Mouse (Mus musculus) adrenal gland, postnatal 25 days (tissue): ENCODE measurements at regions not wholly inside any gene's neighbourhood (a gene's known extent, or its start where the extent isn't known, plus 50 kb on each side); places are given as distances from the start of the nearest gene placed in this dataset.
A peak's percentile ranks its signal among the peaks of the same experiment; 100 is the strongest.

Experiments used
- DNase-seq: peaks from one replicate; pipeline ENCODE4 v3.0.0; 2021; ENCODE audit warnings: mixed read lengths

DNA sequence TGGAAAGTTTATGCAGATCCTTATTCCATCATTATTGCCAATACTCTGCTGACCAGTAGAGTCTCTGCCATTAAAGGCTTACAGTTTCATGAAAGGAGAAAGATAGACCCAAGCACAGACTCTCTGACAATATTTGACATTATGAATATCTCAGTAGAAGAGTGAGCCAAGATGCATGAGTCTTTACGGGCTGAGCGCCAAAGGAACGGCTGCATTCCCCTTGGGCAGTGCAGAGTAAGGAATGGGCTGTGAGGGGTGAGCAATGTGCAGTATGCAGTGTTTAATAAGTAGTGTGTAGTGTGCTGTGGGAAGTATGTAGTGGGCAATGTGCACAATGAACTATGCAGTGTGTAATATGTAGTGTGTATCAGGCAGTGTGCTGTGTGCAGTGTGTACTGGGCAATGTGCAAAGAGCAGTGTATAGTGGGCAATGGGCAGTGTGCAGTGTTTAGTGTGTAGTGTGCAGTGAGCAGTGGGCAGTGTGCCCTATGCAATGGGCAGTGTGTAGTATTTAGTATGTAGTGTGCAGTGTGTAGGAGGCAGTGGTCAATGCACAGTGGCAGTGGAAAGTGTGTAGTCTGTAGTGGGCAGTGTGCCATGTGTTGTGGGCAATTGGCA lies 671.8 kb downstream of the 5730522E02Rik start:
- peak; percentile 27 for DNase-seq

DNA sequence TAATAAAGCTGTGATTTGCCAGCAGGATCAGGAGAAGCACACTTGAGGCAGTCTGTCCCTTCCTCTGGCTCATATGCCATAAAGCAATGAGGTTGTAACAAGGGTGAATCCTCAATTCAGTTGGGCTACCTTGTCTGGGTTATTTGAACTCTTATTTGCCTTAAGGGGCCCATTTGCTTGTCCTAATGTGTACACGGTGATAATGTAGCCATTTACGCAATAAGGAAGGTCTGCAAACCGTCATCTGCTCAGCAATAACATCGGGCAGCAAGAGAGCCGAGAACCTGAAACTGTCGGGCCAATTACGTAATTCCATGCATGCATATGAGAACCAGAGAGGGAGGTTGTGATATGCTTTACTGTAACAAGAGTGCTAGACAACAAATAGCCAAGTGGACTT lies 674.5 kb downstream of the 5730522E02Rik start:
- DNase-seq = no peak

DNA sequence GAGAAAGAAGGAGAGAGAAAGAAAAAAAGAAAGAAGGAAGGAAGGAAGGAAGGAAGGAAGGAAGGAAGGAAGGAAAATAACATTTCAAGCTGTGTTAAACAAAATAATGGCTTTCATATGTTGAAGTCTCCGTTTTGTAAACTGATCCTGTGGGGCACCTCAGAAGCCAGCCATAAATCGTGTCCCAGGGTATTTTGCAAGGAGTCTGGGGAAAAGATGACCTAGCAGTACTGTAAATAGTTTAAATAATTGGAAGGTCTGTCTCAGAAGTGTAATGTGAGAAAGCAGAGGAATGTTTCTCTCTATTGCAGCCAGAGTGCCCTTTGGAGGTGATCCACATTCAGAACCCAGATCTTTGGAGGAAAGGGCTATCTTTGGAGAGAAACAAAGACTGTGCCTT lies 677.5 kb downstream of the 5730522E02Rik start:
- DNase-seq = no peak

DNA sequence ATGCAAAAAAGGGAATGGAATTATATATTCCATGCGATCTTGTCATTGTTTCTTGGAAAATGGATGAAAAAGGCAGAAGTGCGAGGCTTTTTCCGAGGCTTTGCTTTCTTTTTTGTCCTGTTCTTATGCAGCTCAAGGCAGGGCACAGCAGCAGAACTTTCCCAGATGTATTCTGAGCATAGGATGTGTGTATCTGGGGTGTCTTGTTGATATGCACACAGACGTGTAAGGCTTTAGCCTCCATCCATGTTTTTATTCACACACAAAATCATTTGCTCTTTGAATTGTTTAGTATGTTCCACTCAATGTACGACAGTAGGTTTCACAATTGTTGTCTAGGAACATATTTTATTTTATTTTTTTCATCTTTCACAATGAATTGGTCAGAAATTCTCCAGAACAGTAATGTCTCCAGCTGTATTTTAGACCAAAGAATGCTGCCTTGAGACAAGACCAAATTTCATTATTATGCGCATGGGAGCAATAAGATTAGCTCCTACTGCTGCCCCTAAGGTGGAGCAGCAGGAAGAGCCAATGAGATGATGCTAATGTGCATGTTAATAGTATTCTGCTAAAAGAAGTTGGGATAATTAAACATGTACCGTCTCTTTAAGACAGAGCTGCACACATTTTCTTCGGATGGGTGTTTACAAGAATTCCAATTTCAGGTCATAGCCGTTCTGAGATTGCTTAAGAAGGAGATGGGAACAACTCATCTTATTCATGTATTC lies 678.7 kb downstream of the 5730522E02Rik start:
- DNase-seq = no peak

DNA sequence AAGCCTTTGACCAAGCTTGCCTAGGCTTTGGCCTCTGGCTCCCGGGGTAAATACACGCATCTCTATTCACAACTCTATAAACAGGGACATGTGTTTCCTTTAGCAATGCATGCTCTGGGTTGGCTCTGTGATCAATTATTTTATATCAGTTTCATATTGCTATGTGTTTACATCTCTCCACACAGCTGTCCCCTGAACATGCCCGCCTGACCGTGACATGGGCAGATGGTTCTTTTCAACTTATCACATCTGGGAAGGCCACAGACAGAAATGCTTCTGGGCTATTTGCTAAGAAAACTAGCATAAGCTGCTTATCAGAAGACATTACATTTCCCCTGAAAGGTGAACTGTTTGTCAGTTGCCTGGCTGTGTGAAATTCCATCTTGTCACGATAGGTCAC lies 682.5 kb downstream of the 5730522E02Rik start:
- no peak for DNase-seq

DNA sequence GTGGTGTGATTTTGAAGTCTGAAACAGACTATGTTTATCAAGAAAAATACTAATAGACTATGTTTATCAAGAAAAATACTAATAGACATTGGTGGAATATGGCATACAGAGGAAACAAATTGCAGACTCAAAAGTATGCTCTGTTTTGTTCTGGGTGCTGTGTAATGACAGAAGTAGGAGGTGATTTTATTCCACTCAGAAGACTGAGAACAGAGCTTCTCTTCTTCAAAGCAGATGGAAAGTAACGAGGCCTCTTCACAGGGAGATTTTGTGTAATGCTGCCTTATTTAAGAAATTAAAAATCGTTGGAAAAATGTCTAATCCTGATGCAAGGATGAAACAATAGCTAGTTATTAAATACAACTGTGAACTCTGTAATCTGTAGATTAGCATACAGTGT lies 691.7 kb downstream of the 5730522E02Rik start:
- DNase-seq = no peak

DNA sequence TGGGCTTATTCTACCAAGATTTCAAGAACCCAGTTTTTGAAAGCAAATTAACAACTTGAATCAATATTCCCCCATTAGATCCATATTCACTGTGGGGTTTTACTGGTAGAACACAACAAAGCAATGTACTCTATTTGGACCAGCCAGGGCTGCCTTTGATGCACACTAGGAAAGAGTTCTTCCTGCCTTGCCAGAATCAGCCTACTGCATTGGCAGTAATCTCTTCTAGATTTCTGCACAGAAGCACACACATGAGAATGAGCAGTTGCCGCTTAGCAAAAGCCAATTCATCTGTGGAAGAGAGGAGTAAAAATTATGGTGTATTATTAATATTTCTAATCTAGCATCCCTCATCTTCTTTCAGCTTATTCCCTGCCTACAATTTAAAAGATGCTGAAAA lies 692.4 kb downstream of the 5730522E02Rik start:
- DNase-seq = no peak

DNA sequence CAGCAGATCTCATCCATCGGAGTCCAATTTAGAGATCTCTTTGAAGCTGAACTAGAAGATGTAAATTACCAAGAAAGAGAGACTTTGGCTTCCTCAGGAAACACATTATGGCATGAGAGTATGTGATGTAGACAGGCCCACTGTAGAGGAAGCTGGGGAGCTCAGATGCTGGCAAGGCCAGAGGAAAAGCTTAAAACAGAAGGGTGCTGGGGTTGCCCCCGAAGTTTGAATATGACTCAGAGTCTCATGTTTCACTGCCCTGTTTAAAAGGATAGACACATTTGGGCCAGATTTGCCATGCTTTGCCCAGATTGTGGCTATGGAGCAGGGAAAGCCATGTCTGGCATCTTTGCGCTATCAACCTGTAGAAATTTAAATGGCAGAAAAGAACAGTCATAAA lies 705.1 kb downstream of the 5730522E02Rik start:
- DNase-seq = no peak

DNA sequence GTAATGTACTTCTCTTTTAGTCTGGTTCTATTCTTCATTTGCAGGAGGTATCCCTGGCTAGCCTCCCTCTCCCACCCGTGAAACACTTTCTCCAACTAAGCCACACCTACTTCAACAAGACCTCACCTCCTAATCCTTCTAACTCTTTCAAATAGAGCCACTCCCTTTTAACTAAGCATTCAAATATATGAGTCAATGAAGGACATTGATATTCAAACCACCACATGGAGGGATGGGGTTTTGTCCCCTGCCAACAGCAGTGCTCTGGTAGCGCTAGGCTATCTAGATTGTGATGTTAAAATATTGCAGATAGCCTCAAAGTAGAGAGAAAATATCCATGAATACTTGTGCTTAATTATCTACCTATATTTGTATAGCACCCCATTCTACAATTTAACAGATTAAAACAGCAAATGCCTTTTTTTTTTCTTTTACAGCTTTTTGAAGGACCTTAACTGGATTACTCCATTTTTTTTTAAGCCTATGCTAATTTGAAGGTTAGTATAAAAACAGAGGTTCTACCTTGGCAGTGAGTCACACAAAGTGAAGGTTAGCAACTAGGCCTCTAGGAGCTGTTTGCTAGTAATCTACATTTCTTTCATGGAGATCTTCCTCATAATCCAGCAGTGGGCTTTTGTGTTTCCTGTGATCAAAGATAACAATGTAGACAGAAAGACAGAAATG lies 736.7 kb downstream of the 5730522E02Rik start:
- DNase-seq = no peak

DNA sequence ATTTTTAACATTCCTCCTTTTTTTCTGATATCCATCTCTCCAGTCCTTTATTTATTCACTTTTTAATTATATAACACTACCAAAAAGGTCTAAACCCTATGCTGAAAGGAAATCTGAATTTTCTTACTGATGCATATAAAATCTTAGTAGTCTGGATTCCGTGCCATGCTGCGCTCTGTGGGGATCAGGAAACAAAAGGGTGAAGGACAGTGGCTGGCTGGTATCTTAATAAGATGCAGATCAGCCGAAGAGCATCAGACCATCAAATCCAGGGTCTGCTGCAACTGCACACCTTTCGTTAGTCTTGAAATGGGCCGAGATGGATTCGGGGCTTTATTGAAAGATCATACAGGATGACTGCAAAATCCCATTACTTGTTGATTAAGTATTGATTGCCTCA lies 740.7 kb downstream of the 5730522E02Rik start:
- DNase-seq = no peak

DNA sequence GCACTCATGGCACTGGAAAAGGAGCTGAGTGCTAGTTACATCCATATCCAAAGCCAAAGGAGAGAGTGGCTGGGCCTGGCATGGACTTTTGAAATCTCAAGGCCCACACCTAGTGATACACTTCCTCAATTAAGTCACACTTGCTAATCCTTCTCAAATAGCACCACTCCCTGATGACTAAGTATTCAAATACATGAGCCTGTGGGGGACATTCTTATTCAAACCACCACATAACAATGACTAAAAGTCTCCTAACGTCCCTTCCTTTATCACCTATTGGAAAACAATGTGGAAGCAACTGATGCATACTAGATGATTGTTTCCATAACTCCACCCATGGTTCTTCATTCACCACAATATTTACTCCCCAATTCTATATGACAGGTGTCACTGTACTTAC lies 773.4 kb downstream of the 5730522E02Rik start:
- no peak for DNase-seq

DNA sequence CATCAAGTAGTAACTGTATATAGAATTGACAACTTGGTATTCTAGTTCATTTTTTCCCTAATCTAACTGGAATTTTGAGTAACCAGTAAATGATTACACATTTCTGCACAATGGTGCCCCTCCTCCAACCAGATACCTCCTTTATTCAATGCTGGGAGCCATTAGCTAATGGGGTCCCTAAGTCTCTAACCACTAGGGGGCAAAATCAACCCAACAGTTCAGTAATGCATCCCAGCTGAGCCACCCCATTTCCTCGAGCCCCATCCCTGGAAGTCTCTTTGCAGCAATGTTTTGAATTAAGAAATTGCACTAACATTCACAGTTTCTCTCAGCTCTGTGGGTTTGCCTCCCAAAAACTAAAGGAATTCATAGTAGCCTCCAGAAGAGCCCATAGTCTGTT lies 774.9 kb downstream of the 5730522E02Rik start:
- no peak for DNase-seq

DNA sequence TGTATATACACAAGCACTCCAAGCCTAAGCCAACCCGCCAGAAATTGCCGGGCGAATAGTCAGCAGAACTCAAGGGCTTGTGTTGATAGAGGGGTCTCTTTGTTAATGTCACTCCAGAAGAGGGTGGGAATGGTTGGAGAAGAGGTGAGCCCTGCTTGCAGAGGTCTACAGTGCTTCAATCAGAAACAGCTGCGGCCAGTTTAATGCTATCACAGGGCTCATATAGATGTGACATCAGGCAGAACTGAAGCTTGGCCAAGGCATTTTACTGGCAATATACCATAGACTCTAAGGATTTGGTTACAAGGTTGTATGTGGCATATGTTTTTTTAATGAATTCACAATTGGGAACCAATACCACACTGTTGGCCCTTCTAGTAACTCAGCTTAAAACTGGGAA lies 787.4 kb downstream of the 5730522E02Rik start:
- no peak for DNase-seq

DNA sequence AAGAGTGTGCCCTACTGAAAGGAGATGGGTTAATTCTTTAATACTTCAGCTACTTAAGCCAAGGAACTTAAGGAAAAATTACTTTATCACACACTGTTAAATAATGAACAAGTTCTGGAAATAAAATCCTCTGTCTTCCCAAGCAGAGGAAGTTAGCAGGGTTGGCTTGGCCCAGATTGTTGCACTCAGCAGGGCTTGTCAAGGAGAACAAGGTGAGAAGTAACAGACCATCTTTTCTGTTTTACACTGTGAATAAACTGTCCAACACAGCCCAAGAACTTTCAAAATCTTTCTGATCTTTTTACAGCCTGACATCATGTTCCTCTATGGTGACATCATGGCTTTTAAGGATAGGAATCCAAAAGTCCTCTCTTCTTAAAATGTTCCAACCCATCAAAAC lies 789.1 kb downstream of the 5730522E02Rik start:
- no peak for DNase-seq

DNA sequence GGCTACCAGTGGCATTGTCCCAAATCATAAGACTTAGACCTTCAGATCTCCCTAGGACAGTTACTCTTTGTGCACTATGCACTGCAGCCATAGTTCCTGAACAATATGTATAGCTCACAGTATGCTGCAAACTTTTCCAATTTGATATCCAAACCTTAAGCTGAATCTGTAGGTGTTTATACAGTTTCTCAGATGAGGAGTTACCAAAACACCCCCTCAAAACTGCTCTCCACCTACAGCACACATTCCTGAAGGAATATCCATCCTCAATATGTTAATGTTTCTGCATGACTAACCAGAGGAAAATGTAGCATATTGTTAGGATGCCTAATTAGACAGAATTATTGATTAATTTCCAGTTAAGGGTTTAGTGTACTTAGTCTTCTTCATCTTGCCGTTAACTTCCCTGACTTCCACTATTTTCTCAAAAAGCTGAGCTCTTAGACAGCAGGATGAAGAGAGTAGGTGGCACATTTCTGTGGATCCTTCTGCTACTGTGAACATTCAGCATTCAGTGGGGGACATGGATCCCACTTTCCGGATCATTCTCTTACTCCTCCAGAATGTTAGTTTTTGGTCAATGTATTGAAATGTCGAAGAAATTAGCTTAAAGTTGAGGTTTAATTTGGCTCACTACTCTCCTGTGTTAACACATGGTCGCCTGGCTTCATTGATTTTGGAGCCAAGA lies 800.0 kb downstream of the 5730522E02Rik start:
- no peak for DNase-seq

DNA sequence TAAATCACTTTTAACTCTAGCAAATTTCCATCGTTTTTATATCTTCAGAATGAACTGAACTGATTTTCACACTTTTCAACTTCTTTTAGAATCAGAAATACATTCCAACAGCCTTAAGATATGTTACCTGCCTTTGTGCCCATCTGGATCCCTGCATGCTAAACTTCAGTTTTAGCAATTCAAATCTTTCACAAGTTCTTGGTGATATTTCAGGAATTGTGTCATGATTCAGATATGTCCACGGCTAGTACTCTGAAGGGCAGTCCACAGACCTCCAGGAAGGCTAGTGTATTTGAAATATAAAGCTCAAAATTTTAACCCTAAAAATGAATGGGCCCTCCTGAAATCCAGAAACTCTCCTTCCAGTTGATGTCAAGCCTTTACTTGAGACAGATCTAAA lies 818.9 kb downstream of the 5730522E02Rik start:
- DNase-seq = no peak

DNA sequence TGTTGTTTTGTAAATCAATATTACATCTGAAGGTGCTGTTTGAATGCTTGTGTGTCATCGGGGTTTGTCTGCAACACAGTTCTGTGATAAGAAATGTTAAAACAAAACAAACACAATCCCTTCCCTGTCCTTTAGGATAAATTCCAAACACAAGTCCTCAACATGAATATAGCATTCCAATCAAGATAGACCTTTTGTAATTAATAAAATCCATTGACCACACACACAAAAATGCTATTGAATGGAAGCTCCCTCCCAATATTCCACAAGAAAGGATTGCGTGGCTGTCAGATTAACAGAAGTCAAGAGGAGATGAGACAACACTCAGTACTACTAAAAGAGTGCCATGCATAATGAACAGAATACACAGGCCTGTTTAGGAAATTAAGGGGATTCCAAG lies 843.5 kb downstream of the 5730522E02Rik start:
- no peak for DNase-seq

DNA sequence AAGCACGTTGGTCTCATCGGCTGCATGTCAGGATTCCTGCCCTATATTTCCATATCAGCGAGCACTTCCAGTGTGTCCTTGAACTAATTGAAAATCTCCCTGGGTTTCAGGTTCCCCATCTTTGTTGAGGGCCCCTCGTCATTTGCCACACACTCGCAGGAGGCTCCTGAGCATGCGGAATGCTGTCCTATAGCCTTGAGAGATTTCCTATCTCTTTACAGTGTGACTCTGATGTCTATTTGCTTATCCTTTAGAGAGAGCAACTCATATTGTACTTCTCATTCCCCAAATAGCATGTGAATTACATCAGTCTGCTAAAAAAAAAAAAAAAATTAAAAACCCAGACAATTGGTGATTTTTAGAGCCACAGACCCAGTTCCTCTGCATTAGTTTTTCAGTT lies 845.1 kb downstream of the 5730522E02Rik start:
- no peak for DNase-seq

DNA sequence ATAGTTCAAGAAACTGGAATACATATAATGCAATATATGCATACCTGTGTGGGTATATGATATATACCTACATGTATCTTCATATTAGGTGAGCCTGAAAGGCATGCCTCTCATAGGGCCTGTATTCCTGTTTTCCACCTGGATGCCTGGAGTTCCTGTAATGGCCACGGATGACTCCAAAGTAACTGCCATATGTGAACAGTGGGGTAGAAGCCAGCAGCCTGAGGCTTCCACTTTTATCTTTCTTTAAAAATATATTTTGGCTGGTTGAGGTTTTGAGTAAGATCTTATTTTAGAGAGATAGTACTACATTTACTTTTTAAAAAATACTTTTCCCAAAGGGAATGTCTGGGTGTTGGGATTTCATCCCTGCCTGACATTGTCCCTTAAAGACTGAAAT lies 850.8 kb downstream of the 5730522E02Rik start:
- no peak for DNase-seq

DNA sequence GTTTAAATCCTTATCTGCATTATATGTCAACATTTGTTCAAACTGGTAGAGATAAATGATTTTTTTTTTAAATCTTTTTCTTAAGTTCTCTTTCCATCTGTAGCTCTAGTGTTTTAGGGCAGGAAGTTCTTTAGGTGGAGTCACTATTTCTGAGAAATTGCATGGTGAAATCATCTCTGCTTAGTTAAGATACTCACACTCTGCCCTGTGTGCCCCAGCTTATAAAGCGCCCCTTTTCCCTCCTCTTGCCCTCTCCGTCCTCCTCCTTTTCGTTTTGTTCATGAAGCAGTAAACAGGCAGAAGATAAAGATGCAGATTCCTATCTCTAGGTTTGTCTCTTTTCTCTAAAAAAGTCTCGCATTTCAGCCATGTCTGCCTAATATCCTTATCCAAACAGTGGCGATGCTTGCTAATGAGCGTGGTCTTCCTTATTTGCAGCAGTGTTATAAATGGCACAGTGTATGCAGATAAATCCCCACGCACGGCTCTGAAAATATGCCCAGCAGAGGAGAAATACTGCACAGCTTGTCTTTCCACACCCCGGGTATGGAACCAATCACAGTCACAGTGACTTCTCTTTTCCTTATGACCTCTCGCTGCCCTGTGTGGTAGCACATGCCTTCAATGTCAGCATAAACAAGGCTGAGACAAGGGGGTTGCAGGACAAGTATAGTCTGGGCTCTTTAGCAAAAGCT lies 852.7 kb downstream of the 5730522E02Rik start:
- DNase-seq = no peak

DNA sequence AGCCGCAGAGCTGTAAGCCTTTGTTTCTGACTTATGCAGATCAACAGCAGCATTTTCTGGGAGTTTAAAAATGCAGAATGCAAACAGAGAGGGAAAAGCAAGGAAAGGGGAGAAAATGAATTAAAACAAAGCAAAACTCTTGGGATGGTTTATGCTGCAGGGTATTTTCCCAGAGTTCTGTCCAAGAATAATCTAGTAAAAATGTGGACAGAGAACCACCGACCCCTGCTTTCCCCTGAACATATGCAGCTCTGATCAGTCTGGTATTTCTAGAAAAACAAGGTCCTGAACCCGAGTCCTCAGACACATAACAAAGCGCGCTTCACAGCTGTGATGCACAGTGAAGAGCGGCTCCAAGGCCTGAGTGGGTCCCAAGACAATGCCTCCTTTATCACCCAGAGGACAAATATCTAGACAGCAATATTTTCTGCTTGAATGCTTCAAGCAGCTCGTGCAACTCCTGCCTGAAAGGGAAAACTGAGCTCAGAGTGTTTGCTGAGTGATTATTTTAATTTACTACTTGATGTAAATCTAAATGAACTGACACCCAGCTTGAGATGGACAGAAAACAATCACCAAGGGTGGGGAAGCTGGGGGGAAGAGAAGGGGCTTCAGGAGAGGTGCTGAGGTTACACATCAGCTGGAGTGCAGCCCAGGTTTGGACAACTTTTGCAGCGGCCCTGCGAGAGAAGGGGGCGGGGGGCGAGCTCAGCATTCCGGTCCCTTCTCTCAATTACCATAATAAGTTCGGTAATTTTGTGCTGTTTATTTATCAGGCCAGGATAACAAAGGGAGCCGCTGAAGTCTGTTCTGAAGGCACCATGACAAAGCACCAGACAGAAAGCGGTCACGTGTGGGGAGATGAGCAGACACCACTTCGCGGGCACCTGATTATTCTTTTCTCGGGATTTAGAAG lies 853.6 kb downstream of the 5730522E02Rik start:
- no peak for DNase-seq
